Mouse (Mus musculus): ENCODE results near the gene Glrx2. TPM values are rescaled to one million over a fixed set of nuclear protein-coding genes. Genes with fewer than 3 reads are reported as not detected.

The Glrx2 gene
- polyA plus RNA-seq, 1 experiment from 2014 or later, result 75.3 TPM

DNA sequence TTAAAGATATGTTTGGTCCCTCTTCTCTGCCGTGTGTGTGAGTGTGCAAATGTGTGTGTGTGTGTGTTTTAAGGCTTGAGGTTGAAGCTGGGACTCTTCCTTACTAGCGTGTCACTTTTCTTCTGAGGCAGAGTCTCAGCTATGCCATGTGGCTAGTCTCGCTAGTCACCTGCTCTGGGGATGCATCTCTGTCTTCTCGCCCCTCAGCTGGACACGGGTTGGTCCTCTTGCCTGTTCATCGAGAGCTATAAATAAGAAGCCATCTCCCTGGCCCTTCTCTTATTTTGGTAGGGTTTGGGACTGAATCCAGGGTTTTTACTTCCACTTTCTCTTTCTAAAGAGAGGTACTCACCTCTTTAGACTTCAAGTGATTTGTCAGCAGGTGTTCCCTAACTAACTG lies 50.1 kb downstream of the Glrx2 start:
- Histone ChIP-seq H3K4me2 (replicated peaks; ENCODE audit: low read depth, low read length) (no peak overlapping the region), H3K27me3 (replicated peaks; ENCODE audit: insufficient read depth, low read length) (no peaks in the 10 kb centered on the region), H3K9me3 (ENCODE audit: low read length) (no peaks in the 10 kb centered on the region), H3K9ac (replicated peaks; ENCODE audit: low read depth) (no peak overlapping the region), H3K4me3 (ENCODE audit: low read depth, low read length) (no peak overlapping the region), H3K27ac (ENCODE audit: low read length) (no peak overlapping the region), H3K4me1 (ENCODE audit: insufficient read depth, low read depth, low read length) (no peaks in the 10 kb centered on the region), H3K36me3 (ENCODE audit: insufficient read depth, low read length) (0 out of 2 replicates have a peak, but pooled peaks cover 13% of the 10 kb centered on the region)
- DNase-seq (ENCODE audit: low spot score) (no peak), ATAC-seq (no peak)
- WGBS, result 88% methylated on average over 6 of the region's 6 CpGs
- TF ChIP-seq EP300 (IDR thresholded peaks at IDR 0.05), result no peak
- TF ChIP-seq CTCF (IDR thresholded peaks at IDR 0.05), result no peak

DNA sequence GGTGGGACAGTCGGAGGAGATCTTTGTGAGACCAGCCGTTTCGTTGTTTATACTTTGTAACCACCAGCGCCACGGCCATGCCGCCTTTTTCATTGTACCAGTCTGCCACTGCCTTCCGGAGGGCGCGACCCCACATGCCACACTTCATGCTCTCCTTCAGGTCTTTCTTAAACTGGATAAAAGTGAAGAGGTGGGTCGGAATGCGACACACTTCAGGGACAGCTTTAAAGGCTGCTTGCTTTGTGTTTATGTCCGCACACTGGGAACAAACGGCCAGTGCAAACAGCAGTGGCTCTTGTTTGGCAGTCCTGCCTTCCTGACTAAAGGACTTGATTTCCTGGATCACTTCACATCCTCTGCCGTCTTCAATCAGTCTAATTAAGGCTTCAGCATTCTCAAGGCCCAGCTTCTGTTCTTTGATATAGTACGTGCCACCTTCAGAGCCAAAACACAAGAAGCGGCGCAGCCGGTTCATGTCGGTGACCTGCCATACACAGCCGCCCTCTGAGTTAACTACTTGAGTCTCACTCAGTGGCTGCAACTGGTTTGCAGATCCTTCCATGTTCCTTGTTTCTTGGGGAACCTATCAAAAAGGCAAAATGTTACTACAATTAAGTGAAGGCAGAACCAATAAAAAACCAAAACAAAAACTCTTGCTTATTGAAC lies 54.4 kb downstream of the Glrx2 start:
- ATAC-seq, result peak; percentile 79
- peak overlapping the region; percentile 41 for H3K4me2 ChIP-seq (replicated peaks; ENCODE audit: low read depth, low read length)
- DNase-seq (ENCODE audit: low spot score), result peak; percentile 43

DNA sequence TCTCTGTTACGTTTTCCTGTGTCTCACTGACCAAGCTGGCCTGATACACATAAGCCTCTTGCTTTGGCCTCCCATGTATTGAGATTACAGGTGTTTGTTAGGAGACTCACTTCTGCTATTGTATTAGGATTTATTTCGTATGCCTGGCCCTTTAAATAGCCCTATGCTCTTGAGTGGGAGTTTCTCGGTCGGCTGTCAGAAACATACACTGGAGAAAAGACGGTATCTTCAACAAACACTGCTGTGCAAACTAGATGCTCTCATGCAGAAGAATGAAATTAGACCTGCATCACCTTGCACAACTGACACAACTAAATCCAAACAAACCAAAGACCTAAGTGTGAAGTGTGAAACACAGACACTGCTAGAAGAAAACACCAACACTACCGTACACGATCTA lies 56.9 kb downstream of the Glrx2 start:
- TF ChIP-seq CTCF (IDR thresholded peaks at IDR 0.05), result no peak
- no peak for TF ChIP-seq EP300 (IDR thresholded peaks at IDR 0.05)
- Histone ChIP-seq H3K4me2 (replicated peaks; ENCODE audit: low read depth, low read length) (no peak overlapping the region), H3K4me3 (ENCODE audit: low read depth, low read length) (no peak overlapping the region)

More for the DNA sequence above, 54.4 kb downstream of the Glrx2 start:
- no peaks in the 10 kb centered on the region for H3K27me3 ChIP-seq (replicated peaks; ENCODE audit: insufficient read depth, low read length)
- 0 out of 2 replicates have a peak, but pooled peaks cover 10% of the 10 kb centered on the region for H3K36me3 ChIP-seq (ENCODE audit: insufficient read depth, low read length)
- 24% methylated on average over 20 of the region's 20 CpGs for WGBS
- H3K9me3 ChIP-seq (ENCODE audit: low read length), result no peaks in the 10 kb centered on the region
- no peak overlapping the region for H3K9ac ChIP-seq (replicated peaks; ENCODE audit: low read depth)
- H3K27ac ChIP-seq (ENCODE audit: low read length), result peak overlapping the region; percentile 78
- H3K4me3 ChIP-seq (ENCODE audit: low read depth, low read length), result no peak overlapping the region
- no peak for TF ChIP-seq CTCF (IDR thresholded peaks at IDR 0.05)
- TF ChIP-seq EP300 (IDR thresholded peaks at IDR 0.05), result no peak
- H3K4me1 ChIP-seq (ENCODE audit: insufficient read depth, low read depth, low read length), result no peaks in the 10 kb centered on the region; the same call in 1 of the 2 replicates

DNA sequence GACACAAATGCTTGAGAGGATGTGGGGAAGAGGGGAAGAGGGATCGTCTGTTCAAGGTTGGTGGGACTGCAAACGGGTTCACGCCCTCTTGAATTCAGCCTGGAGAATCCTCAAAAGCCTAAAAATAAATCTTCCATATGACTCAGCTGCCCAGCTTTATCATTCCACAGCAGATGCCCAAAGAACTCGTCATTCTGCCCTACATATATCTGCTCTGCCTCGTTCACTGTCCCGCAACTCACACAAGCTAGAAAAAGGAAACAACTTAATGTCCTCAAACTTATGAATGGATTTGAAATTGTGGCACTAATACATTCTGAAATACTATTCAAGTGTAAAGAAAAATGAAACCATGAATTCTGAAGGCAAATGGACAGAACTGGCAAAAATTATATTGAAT lies 57.8 kb downstream of the Glrx2 start:
- Histone ChIP-seq H3K4me3 (ENCODE audit: low read depth, low read length) (no peak overlapping the region), H3K4me2 (replicated peaks; ENCODE audit: low read depth, low read length) (no peak overlapping the region), H3K4me1 (ENCODE audit: insufficient read depth, low read depth, low read length) (no peaks in the 10 kb centered on the region; the same call in 1 of the 2 replicates), H3K9ac (replicated peaks; ENCODE audit: low read depth) (no peak overlapping the region), H3K36me3 (ENCODE audit: insufficient read depth, low read length) (no peaks in the 10 kb centered on the region), H3K9me3 (ENCODE audit: low read length) (no peaks in the 10 kb centered on the region), H3K27ac (ENCODE audit: low read length) (no peak overlapping the region), H3K27me3 (replicated peaks; ENCODE audit: insufficient read depth, low read length) (no peaks in the 10 kb centered on the region)
- 67% methylated on average over 6 of the region's 6 CpGs for WGBS
- TF ChIP-seq EP300 (IDR thresholded peaks at IDR 0.05) (no peak), CTCF (IDR thresholded peaks at IDR 0.05) (no peak)
- ATAC-seq, result no peak
- DNase-seq (ENCODE audit: low spot score), result no peak

More for the DNA sequence above, 56.9 kb downstream of the Glrx2 start:
- H3K9me3 ChIP-seq (ENCODE audit: low read length), result no peaks in the 10 kb centered on the region
- H3K36me3 ChIP-seq (ENCODE audit: insufficient read depth, low read length), result no peaks in the 10 kb centered on the region
- no peaks in the 10 kb centered on the region; the same call in 1 of the 2 replicates for H3K4me1 ChIP-seq (ENCODE audit: insufficient read depth, low read depth, low read length)
- 62% methylated on average over 7 of the region's 7 CpGs for WGBS
- no peak for DNase-seq (ENCODE audit: low spot score)
- H3K27me3 ChIP-seq (replicated peaks; ENCODE audit: insufficient read depth, low read length), result no peaks in the 10 kb centered on the region
- H3K27ac ChIP-seq (ENCODE audit: low read length), result no peak overlapping the region
- ATAC-seq, result no peak
- no peak overlapping the region for H3K9ac ChIP-seq (replicated peaks; ENCODE audit: low read depth)

- under 1% methylated on average over 71 of the region's 84 CpGs for WGBS
- ATAC-seq (peak; percentile 95), DNase-seq (ENCODE audit: low spot score) (peak; percentile 99)
- TF ChIP-seq EP300 (IDR thresholded peaks at IDR 0.05) (no peak), CTCF (IDR thresholded peaks at IDR 0.05) (peak; percentile 95)
- peak within 1 kb of the TSS; percentile 78 for H3K27ac ChIP-seq (ENCODE audit: low read length)
- H3K27me3 ChIP-seq (replicated peaks; ENCODE audit: insufficient read depth, low read length), result no peaks in the 10 kb centered on the region
- H3K9me3 ChIP-seq (ENCODE audit: low read length), result no peaks in the 10 kb centered on the region
- H3K36me3 ChIP-seq (ENCODE audit: insufficient read depth, low read length), result no peaks in the 10 kb centered on the region
- H3K4me1 ChIP-seq (ENCODE audit: insufficient read depth, low read depth, low read length), result no peaks in the 10 kb centered on the region; the same call in 1 of the 2 replicates
- peak within 1 kb of the TSS; percentile 89 for H3K4me3 ChIP-seq (ENCODE audit: low read depth, low read length)
- peak within 1 kb of the TSS; percentile 83 for H3K9ac ChIP-seq (replicated peaks; ENCODE audit: low read depth)
- peak within 1 kb of the TSS; percentile 96 for H3K4me2 ChIP-seq (replicated peaks; ENCODE audit: low read depth, low read length)
These were observed 60.6 kb downstream of the Glrx2 start, which contains the start of the genes Trove2 and Uchl5 for GRCm38 (mm10) chr1:143776446-143777411. Gene Trove2, minus strand, starts transcription at chr1:143777068. Gene Uchl5, plus strand, starts transcription at chr1:143777272.

All from lung, postnatal 0 days (tissue).